ENCODE assay signal across 11 mouse cellular contexts in genomic region chr7:109231881-109232321, GRCm38 (mm10). TPM values are rescaled to one million over a fixed set of nuclear protein-coding genes. Genes with fewer than 3 reads are reported as not detected.
A peak's percentile ranks its signal among the peaks of the same experiment; 100 is the strongest.
DNase-seq lines count a peak whose midpoint lies in the region; ATAC-seq lines count a peak whose summit lies in the region.
"Had no signal": no experiment of that assay in that cellular context is flagged by ENCODE, and none has a peak within 500 bp of the region (broad histone marks: within the 10 kb centered on the region; RNA-seq: fewer than 3 reads in every experiment).

No protein-coding gene starts in this region.

- no peaks in the 10 kb centered on the region for H3K9me3 ChIP-seq in forebrain, embryonic 12.5 days
- H3K9me3 ChIP-seq: heart, embryonic 10.5 days; liver, embryonic 13.5 days; stomach, embryonic 15.5 days had no signal

- intact Hi-C loops in left cerebral cortex, postnatal 14 days (cut with DNase I) = loop anchor here (2.0 kb wide), 1 partner anchor 53 kb away; no protein-coding TSS in a partner anchor
- intact Hi-C loops in left cerebral cortex, postnatal 36 days (cut with DNase I) = no loop called here

- WGBS in forebrain, embryonic 12.5 days = 14% methylated on average over 11 of the region's 11 CpGs

- no peak overlapping the region for H3K4me2 ChIP-seq in forebrain, embryonic 12.5 days
- H3K4me2 ChIP-seq: liver, embryonic 13.5 days; stomach, embryonic 15.5 days had no signal

- H3K27ac ChIP-seq in forebrain, embryonic 12.5 days = peak overlapping the region; percentile 54; the same call in 1 of the 2 replicates
- H3K27ac ChIP-seq: heart, embryonic 10.5 days; liver, embryonic 13.5 days; stomach, embryonic 15.5 days had no signal

- peaks cover 68% of the 10 kb centered on the region for H3K27me3 ChIP-seq in forebrain, embryonic 12.5 days
- H3K27me3 ChIP-seq: liver, embryonic 13.5 days; stomach, embryonic 15.5 days had no signal

- DNase-seq in left cerebral cortex, postnatal 14 days (ENCODE audit: low spot score in 2 of 2) = peak; percentile 16 to 22
- DNase-seq in left cerebral cortex, postnatal 36 days (ENCODE audit: low spot score in 2 of 2) = no peak
- peak; percentile 24 for DNase-seq in layer of hippocampus, adult 9-11 months
- peak; percentile 64 for DNase-seq in retina, embryonic 14.5 days (ENCODE audit: low spot score)
- DNase-seq in thymus, postnatal 36 days = no peak
- no peak for DNase-seq in frontal cortex, postnatal 14 days (ENCODE audit: low spot score in 2 of 2)
- no peak for DNase-seq in right cerebral cortex, postnatal 14 days
- DNase-seq: liver, embryonic 13.5 days had no signal

- H3K36me3 ChIP-seq in forebrain, embryonic 12.5 days (replicated peaks) = no peaks in the 10 kb centered on the region
- H3K36me3 ChIP-seq: heart, embryonic 10.5 days; liver, embryonic 13.5 days; stomach, embryonic 15.5 days had no signal

- H3K4me3 ChIP-seq in forebrain, embryonic 12.5 days (replicated peaks) = no peak overlapping the region
- H3K4me3 ChIP-seq: heart, embryonic 10.5 days; liver, embryonic 13.5 days; stomach, embryonic 15.5 days had no signal

- H3K4me1 ChIP-seq in forebrain, embryonic 12.5 days = peaks cover 53% of the 10 kb centered on the region
- H3K4me1 ChIP-seq: heart, embryonic 10.5 days; liver, embryonic 13.5 days; stomach, embryonic 15.5 days had no signal

- peak; percentile 74 for ATAC-seq in forebrain, embryonic 12.5 days (ENCODE audit: low FRiP score)

- no peak overlapping the region for H3K9ac ChIP-seq in forebrain, embryonic 12.5 days
- H3K9ac ChIP-seq: liver, embryonic 13.5 days; stomach, embryonic 15.5 days had no signal

RNA-seq across cellular contexts. Expression of gene Lmo1, which starts 56.9 kb away (rescaled TPM):
- 10 to 100 TPM; 14.6 to 17.5 TPM for total RNA-seq in left cerebral cortex, postnatal 14 days (2021)
- total RNA-seq in left cerebral cortex, postnatal 36 days (2021) = 10 to 100 TPM; 11.4 to 15.3 TPM
- polyA plus RNA-seq in forebrain, embryonic 12.5 days (2016; fragmentation: Nextera tagmentation; extraction: Ambion mirVana) = 90.6 and 119 TPM in 2 replicates

Comparison
In these comparisons a context has a peak if more than half of its experiments do, and no peak if none do; other contexts are left out.
1. DNase-seq: peak in left cerebral cortex, postnatal 14 days (2 of 2), layer of hippocampus, adult 9-11 months (single experiment) and retina, embryonic 14.5 days (single experiment); none in left cerebral cortex, postnatal 36 days (0 of 2), thymus, postnatal 36 days (0 of 2), frontal cortex, postnatal 14 days (0 of 2) and right cerebral cortex, postnatal 14 days (single experiment).